Mouse (Mus musculus) MEL (cell line): ENCODE measurements around the gene Abhd17b.

ENCODE experiments used
- CTCF ChIP-seq, 3 experiments: IDR thresholded peaks in 2 of 3; conservative IDR thresholded peaks in 1 of 3; 2 replicates each; pipeline ENCODE4 v1.5.1; 2011 to 2012; ENCODE audit warnings: low read length in 3 of 3, low read depth in 2 of 3, mild to moderate bottlenecking in 2 of 3, improper control_type of control experiment in 1 of 3, inconsistent platforms in 1 of 3, mixed read lengths in 1 of 3, moderate library complexity in 1 of 3; ENCODE audit not compliant: control insufficient read depth in 1 of 3, insufficient read depth in 1 of 3, poor library complexity in 1 of 3, severe bottlenecking in 1 of 3
- ELF1 ChIP-seq: IDR thresholded peaks from 2 replicates; pipeline ENCODE4 v1.6.1; 2014; ENCODE audit warnings: low read depth, mild to moderate bottlenecking, inconsistent platforms, low read length, improper control_type of control experiment, moderate library complexity
- NELFE ChIP-seq: IDR thresholded peaks from 2 replicates; pipeline ENCODE4 v1.6.1; 2011; ENCODE audit warnings: low read depth, low read length, improper control_type of control experiment
- NRF1 ChIP-seq: IDR thresholded peaks from 2 replicates; pipeline ENCODE4 v1.6.1; 2014; ENCODE audit warnings: low read depth, mild to moderate bottlenecking, inconsistent platforms, low read length, improper control_type of control experiment, moderate library complexity; ENCODE audit not compliant: poor library complexity, insufficient read depth, severe bottlenecking
- POLR2A ChIP-seq, 2 experiments: IDR thresholded peaks; 2 replicates each; pipeline ENCODE4 v1.6.1; 2011 to 2012; ENCODE audit warnings: low read length in 2 of 2, mild to moderate bottlenecking in 2 of 2, control low read depth in 1 of 2, improper control_type of control experiment in 1 of 2, low read depth in 1 of 2, moderate library complexity in 1 of 2; ENCODE audit not compliant: control insufficient read depth in 1 of 2, insufficient read depth in 1 of 2, poor library complexity in 1 of 2
- RAD21 ChIP-seq: IDR thresholded peaks from 2 replicates; pipeline ENCODE4 v1.6.1; 2011; ENCODE audit warnings: mild to moderate bottlenecking, low read depth, low read length, improper control_type of control experiment
- TBP ChIP-seq: IDR thresholded peaks from 2 replicates; pipeline ENCODE4 v1.8.0; 2011; ENCODE audit warnings: low read depth, low read length, improper control_type of control experiment

GRCm38 (mm10) chr19:21615801-21616200, 37.2 kb upstream of the Abhd17b start:
- TF ChIP-seq CTCF (IDR thresholded peaks at IDR 0.05 in 2 of 3, conservative IDR thresholded peaks at IDR 0.05 in 1 of 3; ENCODE audit: control insufficient read depth in 1 of 3, insufficient read depth in 1 of 3, low read depth in 2 of 3, low read length in 3 of 3, poor library complexity in 1 of 3, severe bottlenecking in 1 of 3) (no peak), TBP (no peak), POLR2A (IDR thresholded peaks at IDR 0.05; ENCODE audit: control insufficient read depth in 1 of 2, insufficient read depth in 1 of 2, low read depth in 1 of 2, low read length in 2 of 2, poor library complexity in 1 of 2) (no peak), NELFE (no peak), ELF1 (no peak), NRF1 (no peak), RAD21 (no peak)
